Mouse (Mus musculus) heart, embryonic 12.5 days (tissue): Measurements from ENCODE around the gene Ssbp4. TPM values are rescaled to one million over a fixed set of nuclear protein-coding genes. Genes with fewer than 3 reads are reported as not detected.

ENCODE experiments used
- ATAC-seq: fragments of 200-750 bp; cut with Nextera tagmentation; 2 replicates; pipeline ENCODE4 v1.8.0; 2017; ENCODE audit warnings: moderate TSS enrichment, moderate library complexity; ENCODE audit not compliant: insufficient number of reproducible peaks, low FRiP score
- H3K27ac ChIP-seq: fragments of 300-500 bp; sonication (generic); 2 replicates; pipeline ENCODE4 v1.5.1; 2016; ENCODE audit warnings: mild to moderate bottlenecking, moderate library complexity; ENCODE audit not compliant: poor library complexity, severe bottlenecking
- H3K27me3 ChIP-seq: fragments of 300-500 bp; sonication (generic); replicated peaks from 2 replicates; pipeline ENCODE4 v1.6.1; 2016; ENCODE audit warnings: mild to moderate bottlenecking, moderate library complexity
- H3K36me3 ChIP-seq: fragments of 300-500 bp; sonication (generic); 2 replicates; pipeline ENCODE4 v1.6.1; 2016; ENCODE audit warnings: mild to moderate bottlenecking, moderate library complexity
- H3K4me1 ChIP-seq: fragments of 300-500 bp; sonication (generic); replicated peaks from 2 replicates; pipeline ENCODE4 v1.6.1; 2016; ENCODE audit warnings: mild to moderate bottlenecking
- H3K4me2 ChIP-seq: fragments of 300-500 bp; sonication (generic); 2 replicates; pipeline ENCODE4 v1.6.1; 2016; ENCODE audit warnings: mild to moderate bottlenecking, moderate library complexity
- H3K4me3 ChIP-seq: fragments of 300-500 bp; sonication (generic); 2 replicates; pipeline ENCODE4 v1.5.1; 2016; ENCODE audit warnings: mild to moderate bottlenecking
- H3K9ac ChIP-seq: fragments of 300-500 bp; sonication (generic); 2 replicates; pipeline ENCODE4 v1.6.1; 2016; ENCODE audit warnings: mild to moderate bottlenecking, moderate library complexity
- H3K9me3 ChIP-seq: fragments of 300-500 bp; sonication (generic); replicated peaks from 2 replicates; pipeline ENCODE4 v1.6.1; 2016; ENCODE audit warnings: mild to moderate bottlenecking, moderate library complexity
- WGBS: fragments of 180-500 bp; shearing (Covaris S2); methylation state at CpG from one replicate; pipeline ENCODE4 v1.1.7; 2016; 5-methylcytosine and 5-hydroxymethylcytosine counted together
- polyA plus RNA-seq: library from polyadenylated mRNA; unstranded; fragments of >200 nt; fragmentation: Nextera tagmentation; extraction: Ambion mirVana; gene quantifications from 2 replicates; pipeline ENCODE4 v1.2.1, GENCODE M21; 2016

Gene Ssbp4
- polyA plus RNA-seq, 1 experiment from 2014 or later: 78.6 TPM

DNA sequence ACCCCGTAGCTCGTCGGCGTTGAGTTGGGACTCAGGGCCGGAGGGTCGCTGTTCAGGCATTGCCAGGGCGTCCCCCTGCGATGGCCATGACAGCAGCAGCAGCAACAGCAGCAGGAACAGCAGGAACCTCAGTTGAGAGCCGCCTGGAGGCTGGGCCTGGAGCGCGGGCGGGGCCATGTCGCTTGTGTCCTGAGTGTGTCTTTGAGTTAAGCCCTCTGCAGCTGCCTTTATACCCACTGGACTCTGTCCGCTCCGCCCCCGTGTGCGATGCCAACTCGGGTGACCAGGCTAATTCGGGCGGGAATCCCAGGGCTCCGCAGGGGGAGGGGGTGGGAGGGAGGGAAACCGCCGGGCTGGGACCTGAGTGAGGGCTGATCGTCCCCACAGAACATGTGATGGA is 22.8 kb upstream of the Ssbp4 start:
- Histone ChIP-seq H3K9ac (peak overlapping the region; percentile 52), H3K27me3 (peaks cover 14% of the 10 kb centered on the region; the same call in 1 of the 2 replicates), H3K4me3 (peak overlapping the region; percentile 14; the same call in 1 of the 2 replicates), H3K9me3 (no peaks in the 10 kb centered on the region), H3K36me3 (no peaks in the 10 kb centered on the region), H3K27ac (no peak overlapping the region), H3K4me1 (peaks cover 41% of the 10 kb centered on the region), H3K4me2 (peak overlapping the region; percentile 68)
- ATAC-seq: no peak
- WGBS: 16% methylated on average over 24 of the region's 24 CpGs

DNA sequence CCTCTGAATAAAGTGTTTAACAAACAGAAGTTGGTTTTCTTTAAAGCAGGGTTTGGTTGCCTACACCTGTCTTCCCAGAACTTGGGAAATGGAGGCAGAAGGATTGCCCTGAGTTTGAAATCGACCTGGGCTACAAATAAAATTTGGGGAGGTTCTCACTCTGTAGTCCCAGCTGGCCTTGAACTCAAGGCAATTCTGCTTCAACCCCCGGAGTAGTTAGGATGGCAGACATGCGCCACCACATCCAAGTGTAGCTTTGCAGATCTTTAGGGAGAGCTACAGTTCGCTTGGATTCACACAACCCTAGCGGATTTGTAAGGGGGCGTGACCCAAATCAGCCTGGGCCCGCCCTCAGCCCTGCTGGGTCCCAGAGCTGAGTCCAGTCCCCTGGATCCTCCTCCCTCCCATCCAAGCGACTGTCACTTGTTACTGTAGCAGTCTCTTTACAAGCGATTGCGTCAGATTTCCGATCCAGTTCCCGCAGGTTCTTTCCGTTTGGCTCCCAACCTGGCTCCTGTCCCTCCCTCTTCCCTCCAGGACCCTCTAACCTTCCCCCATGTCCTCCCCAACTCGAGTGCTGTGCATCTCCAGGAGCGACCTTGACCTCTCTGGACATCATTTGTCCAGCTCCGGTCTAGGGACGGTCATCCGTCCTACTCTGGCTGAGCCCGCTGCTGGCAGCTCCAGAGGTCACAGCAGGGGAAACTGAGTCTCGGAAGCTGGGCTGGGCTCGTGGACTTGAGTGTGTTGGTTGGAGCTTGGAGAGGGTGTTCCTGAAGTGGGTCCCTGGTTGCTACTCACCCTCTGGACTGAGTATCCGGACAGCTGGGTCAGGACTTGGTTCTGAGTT is 22.1 kb upstream of the Ssbp4 start:
- H3K27me3 ChIP-seq: peaks cover 14% of the 10 kb centered on the region; the same call in 1 of the 2 replicates
- 10% methylated on average over 22 of the region's 22 CpGs for WGBS
- H3K4me1 ChIP-seq: peaks cover 41% of the 10 kb centered on the region
- no peaks in the 10 kb centered on the region for H3K9me3 ChIP-seq
- H3K27ac ChIP-seq: no peak overlapping the region
- H3K9ac ChIP-seq: peak overlapping the region; percentile 52
- H3K4me3 ChIP-seq: peak overlapping the region; percentile 14; the same call in 1 of the 2 replicates
- peak overlapping the region; percentile 68 for H3K4me2 ChIP-seq
- H3K36me3 ChIP-seq: no peaks in the 10 kb centered on the region
- ATAC-seq: 0 out of 2 replicates have a peak, but pooled peaks have one; percentile 37

DNA sequence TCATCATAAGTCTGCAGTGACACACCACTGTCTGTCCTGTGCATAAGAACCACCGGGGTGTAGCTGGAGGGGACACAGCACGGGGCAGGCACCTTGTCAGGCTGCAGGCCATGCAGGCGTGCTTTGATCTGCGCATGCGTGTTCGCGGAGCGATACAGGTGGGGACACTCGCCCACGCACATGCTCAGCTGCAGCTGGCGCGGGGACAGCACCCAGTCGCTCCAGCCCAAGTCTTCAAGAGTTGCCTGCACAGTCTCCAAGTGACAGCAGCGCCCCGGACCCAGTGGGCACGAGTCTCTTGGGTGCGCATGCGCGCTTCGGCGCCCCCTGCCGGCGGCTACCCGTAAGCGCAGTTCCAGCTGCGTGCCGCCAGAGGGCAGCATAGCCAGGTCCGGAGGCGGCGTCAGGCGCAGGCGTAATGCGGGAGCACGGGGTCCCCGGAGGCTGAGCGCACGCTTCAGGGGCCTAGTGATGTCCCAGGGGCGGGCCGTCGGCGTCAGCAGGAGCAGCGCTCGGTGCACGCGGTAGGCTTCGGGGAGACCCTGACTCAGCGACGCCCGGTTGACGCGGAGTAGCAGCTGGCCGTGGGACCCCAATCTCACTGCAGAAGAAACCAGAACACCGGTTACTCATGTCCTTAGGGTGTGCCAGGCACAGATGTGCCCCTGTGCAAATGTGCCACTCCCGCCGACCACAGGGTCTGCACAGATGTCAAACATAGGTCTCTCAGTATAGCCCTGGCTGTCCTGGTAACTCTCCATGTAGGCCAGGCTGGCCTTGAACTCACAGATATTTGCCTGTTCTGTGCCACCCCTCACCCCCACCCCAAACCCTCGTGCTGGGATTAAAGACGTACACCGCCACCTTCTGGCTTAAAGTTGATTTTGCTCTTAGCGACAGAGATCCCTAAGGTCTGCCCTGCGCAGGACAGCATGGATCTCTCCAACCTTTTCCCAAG is 21.2 kb upstream of the Ssbp4 start:
- Histone ChIP-seq H3K9ac (peak overlapping the region; percentile 64), H3K36me3 (no peaks in the 10 kb centered on the region), H3K27me3 (peaks cover 14% of the 10 kb centered on the region; the same call in 1 of the 2 replicates), H3K4me3 (peak overlapping the region; percentile 52), H3K4me2 (peak overlapping the region; percentile 68), H3K4me1 (peaks cover 43% of the 10 kb centered on the region), H3K27ac (peak overlapping the region; percentile 38; the same call in 1 of the 2 replicates), H3K9me3 (no peaks in the 10 kb centered on the region)
- peak; percentile 83 for ATAC-seq
- 2% methylated on average over 60 of the region's 60 CpGs for WGBS

DNA sequence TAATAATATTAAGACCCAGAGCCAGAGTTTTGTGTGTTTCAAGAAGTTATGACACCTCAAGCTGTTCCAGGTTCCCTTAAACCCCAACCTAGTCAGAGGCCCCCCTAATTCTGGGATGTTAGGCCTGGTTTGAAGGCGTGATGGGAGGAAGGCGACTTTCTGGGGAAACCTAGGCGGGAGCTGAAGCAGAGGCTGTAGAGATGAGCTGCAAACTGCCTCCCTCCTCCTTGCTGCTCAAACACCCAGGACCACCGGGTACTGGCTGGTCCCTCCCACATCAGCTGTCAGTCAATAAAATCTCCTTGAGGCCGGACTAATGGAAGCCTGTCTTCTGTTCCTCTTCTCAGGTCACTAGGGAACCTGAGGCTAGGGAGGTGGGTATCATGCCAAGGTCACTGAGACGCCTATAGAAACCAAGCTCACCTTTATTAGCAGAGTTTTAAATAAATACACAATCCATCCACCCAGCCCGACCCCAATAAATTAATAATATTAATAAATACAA is 20.4 kb upstream of the Ssbp4 start:
- Histone ChIP-seq H3K9me3 (no peaks in the 10 kb centered on the region), H3K27me3 (peaks cover 14% of the 10 kb centered on the region; the same call in 1 of the 2 replicates), H3K4me3 (peak overlapping the region; percentile 52), H3K27ac (peak overlapping the region; percentile 38; the same call in 1 of the 2 replicates), H3K4me2 (peak overlapping the region; percentile 68), H3K9ac (peak overlapping the region; percentile 64), H3K36me3 (no peaks in the 10 kb centered on the region), H3K4me1 (peaks cover 35% of the 10 kb centered on the region)
- 59% methylated on average over 7 of the region's 7 CpGs for WGBS
- no peak for ATAC-seq

DNA sequence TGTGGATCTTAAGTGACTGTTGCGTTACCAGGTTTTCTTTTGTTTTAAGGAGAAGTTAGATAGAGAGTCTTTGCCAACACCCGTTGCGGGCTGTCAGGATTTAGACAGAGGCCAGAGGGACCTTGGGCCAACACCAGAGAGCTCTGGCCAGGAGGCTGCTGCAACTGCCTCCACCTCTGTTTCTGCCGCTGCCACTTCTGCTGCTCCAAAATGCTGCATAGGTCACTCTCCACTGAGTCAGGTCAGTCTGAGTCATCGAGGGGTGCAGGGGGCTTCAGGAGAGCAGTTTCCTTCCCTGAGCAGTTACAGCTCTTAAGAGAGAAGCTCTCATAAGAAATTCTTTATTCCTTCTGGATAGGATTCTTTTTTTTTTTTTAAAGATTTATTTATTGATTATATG is 18.4 kb upstream of the Ssbp4 start:
- Histone ChIP-seq H3K9me3 (no peaks in the 10 kb centered on the region), H3K9ac (no peak overlapping the region), H3K4me2 (no peak overlapping the region), H3K36me3 (no peaks in the 10 kb centered on the region), H3K4me1 (peaks cover 25% of the 10 kb centered on the region), H3K27ac (no peak overlapping the region), H3K27me3 (peaks cover 23% of the 10 kb centered on the region), H3K4me3 (no peak overlapping the region)
- 72% methylated on average over 5 of the region's 5 CpGs for WGBS
- no peak for ATAC-seq

DNA sequence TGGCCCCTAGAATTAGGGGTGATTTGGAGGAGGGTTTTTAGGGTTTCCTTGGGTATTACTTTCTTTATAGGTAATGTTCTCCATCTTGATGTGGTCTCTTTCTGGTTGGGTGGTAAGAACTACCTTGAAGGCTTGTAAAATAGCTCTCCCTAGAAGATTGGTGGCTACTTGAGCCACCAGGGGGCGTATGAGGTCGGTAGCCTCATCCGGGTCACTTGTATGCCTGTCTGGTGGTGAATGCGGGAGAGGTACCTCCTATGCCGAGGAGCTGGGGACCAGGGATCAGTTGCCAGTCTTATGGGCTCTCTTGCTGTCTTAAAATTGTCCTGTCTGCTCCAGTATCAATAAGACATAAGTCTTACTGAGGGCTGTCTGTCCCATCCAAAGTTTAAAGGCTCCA is 16.4 kb upstream of the Ssbp4 start:
- no peak overlapping the region for H3K4me3 ChIP-seq
- 0 out of 2 replicates have a peak, but pooled peaks cover 10% of the 10 kb centered on the region for H3K4me1 ChIP-seq
- no peak for ATAC-seq
- H3K27ac ChIP-seq: no peak overlapping the region
- no peaks in the 10 kb centered on the region for H3K36me3 ChIP-seq
- H3K9me3 ChIP-seq: no peaks in the 10 kb centered on the region
- no peak overlapping the region for H3K4me2 ChIP-seq
- 20% methylated on average over 5 of the region's 5 CpGs for WGBS
- peaks cover 28% of the 10 kb centered on the region for H3K27me3 ChIP-seq
- H3K9ac ChIP-seq: no peak overlapping the region

DNA sequence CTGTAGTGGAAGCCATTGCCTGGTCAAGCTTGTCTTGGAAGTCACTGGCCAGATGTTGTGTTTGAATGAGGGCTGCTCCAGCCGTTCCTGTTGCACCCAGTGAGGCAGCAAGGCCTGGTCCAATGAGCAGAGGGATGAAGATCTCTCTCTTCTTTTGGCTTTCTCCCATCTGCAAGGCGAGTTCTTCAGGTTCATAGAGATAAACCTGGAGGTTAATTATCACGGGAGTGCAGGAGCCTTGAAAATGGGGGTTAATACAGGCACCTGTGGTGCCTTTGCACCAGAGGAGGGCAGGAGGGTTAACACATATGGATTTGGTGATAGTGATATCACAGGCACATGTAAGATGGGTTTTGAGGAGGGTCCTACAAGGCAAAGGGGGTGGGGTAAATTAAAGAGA is 13.5 kb upstream of the Ssbp4 start:
- Histone ChIP-seq H3K27ac (no peak overlapping the region), H3K27me3 (peaks cover 32% of the 10 kb centered on the region), H3K4me2 (no peak overlapping the region), H3K4me3 (no peak overlapping the region), H3K9me3 (no peaks in the 10 kb centered on the region), H3K9ac (no peak overlapping the region), H3K36me3 (no peaks in the 10 kb centered on the region), H3K4me1 (peaks cover 8% of the 10 kb centered on the region)
- 49% methylated on average over 3 of the region's 3 CpGs for WGBS
- ATAC-seq: no peak

DNA sequence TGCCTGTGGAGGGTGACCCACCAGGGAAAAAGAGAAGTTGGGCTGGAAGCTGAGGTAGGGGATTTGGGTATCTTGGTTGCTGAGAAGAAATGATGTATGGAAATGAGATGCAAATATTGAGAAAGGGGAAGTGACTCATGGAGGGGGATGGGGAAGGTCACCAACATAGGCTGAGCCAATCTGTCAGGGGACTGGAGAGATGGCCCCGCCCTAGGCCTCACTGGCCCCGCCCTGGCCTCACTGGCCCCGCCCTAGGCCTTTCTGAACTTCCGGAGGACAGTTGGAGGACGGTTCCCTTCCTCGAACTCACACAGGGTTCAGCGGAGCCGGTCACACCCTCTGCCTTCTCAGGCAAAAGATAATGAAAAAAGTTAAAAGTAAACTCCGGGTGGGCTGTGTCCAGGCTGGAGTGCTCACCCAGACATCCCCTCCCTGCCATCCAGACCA is 10.2 kb upstream of the Ssbp4 start:
- no peaks in the 10 kb centered on the region for H3K9me3 ChIP-seq
- H3K4me1 ChIP-seq: peaks cover 10% of the 10 kb centered on the region
- no peak overlapping the region for H3K9ac ChIP-seq
- no peak overlapping the region for H3K4me3 ChIP-seq
- WGBS: 22% methylated on average over 9 of the region's 9 CpGs
- peak; percentile 81 for ATAC-seq
- peak overlapping the region; percentile 17; the same call in 1 of the 2 replicates for H3K4me2 ChIP-seq
- no peaks in the 10 kb centered on the region for H3K36me3 ChIP-seq
- H3K27me3 ChIP-seq: peaks cover 32% of the 10 kb centered on the region
- no peak overlapping the region for H3K27ac ChIP-seq

DNA sequence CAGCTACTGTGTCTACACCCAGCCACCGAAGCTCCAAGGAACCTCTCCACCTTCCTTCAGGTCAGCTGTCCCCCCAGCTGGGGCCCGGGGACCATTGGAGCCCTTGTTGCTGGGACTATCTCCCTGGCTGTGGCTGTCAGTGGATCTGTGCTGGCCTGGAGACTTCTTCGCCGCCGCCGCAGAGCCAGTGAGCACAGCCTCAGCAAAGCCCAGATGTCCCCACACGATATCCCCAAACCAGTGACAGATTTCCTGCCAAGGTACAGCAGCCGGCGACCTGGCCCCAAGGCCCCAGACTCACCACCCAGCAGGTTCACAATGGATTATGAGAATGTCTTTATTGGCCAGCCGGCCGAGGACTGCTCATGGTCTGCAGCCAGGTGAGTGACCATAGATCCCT is 9.3 kb upstream of the Ssbp4 start:
- WGBS: 70% methylated on average over 11 of the region's 11 CpGs

DNA sequence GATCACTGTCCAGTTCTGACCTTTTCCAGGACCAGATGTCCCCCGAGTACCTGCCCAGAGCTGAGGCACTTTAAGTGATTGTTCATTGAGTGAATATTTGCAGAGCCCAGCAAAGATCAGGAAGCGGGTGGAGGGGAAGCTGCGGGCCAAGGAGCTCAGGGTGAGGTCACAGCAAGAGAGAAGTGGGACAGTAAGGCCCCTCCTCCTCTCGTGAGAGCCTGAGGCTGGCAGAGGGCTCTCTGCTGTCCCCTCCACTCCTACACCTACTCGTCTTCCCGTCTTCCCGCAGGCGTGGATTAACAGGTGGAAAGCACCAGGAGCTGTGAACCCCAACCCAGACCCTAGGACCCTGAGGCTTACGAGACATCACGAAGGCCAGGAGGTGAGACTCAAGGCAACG is 8.0 kb upstream of the Ssbp4 start:
- no peak overlapping the region for H3K27ac ChIP-seq

More for the DNA sequence above, 9.3 kb upstream of the Ssbp4 start:
- Histone ChIP-seq H3K27me3 (peaks cover 30% of the 10 kb centered on the region), H3K27ac (no peak overlapping the region), H3K36me3 (no peaks in the 10 kb centered on the region), H3K4me2 (no peak overlapping the region), H3K4me1 (peaks cover 10% of the 10 kb centered on the region), H3K9me3 (no peaks in the 10 kb centered on the region), H3K4me3 (no peak overlapping the region), H3K9ac (peak overlapping the region; percentile 35; the same call in 1 of the 2 replicates)
- ATAC-seq: no peak

More for the DNA sequence above, 8.0 kb upstream of the Ssbp4 start:
- no peak overlapping the region for H3K4me2 ChIP-seq
- no peaks in the 10 kb centered on the region for H3K9me3 ChIP-seq
- no peaks in the 10 kb centered on the region for H3K36me3 ChIP-seq
- WGBS: 49% methylated on average over 11 of the region's 11 CpGs
- peak overlapping the region; percentile 20; the same call in 1 of the 2 replicates for H3K9ac ChIP-seq
- no peak overlapping the region for H3K4me3 ChIP-seq
- ATAC-seq: no peak
- H3K4me1 ChIP-seq: peaks cover 12% of the 10 kb centered on the region
- H3K27me3 ChIP-seq: peaks cover 17% of the 10 kb centered on the region
